Mouse (Mus musculus) gastrocnemius, postnatal 36 days (tissue): ENCODE data around the gene Atxn1. TPM values are rescaled to one million over a fixed set of nuclear protein-coding genes. Genes with fewer than 3 reads are reported as not detected.

Source experiments
- DNase-seq, 2 experiments: peaks; one replicate each; pipeline ENCODE4 v3.0.0; 2022
- intact Hi-C: fragments of 180-260 bp; cut with DNase I; formaldehyde crosslinking; loops from one replicate; pipeline ENCODE4 v1.15.1; 2025
- total RNA-seq, 2 experiments: library from RNA; stranded (reverse); gene quantifications; 2 replicates each; pipeline ENCODE4 v1.2.3; 2021

Gene Atxn1
- total RNA-seq, 2 experiments from 2014 or later, result 33.7 to 39.7 TPM

- intact Hi-C loops, result no loop called here
Observed at GRCm38 (mm10) chr13:45839901-45840300, 124.9 kb downstream of the Atxn1 start.

DNA sequence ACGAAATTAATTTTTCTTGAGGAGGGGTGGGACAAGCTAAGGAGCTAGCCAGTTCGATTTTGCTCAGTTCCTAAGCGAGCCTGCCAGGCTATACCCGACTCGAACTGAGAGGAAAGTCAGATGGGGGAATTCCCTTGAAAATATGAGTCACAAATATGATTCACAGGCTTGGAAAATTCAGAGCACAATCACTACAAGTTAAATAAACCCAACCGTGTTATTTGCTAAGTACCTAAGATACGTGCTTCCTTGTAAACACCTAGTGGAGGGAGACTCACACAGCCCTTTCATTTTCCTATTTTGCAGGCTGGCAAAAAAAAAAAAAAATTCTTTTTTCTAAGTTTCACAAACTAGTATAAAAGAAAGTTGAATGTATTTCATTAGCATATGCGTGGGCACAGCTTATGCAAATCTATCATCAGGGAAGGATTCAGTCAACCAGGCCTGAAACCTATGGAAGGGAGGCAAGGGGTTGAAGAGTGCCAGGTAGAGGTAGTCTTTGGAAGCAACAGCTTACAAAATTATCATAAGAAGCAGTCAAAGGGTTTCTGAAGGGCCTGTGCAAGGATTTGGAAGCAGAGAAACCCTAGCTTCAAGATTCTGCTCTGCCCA, 127.1 kb downstream of the Atxn1 start:
- DNase-seq, result no peak
- intact Hi-C loops, result no loop called here

More at GRCm38 (mm10) chr13:45839901-45840300, 124.9 kb downstream of the Atxn1 start:
- DNase-seq, result no peak

GRCm38 (mm10) chr13:45836377-45837054, 128.3 kb downstream of the Atxn1 start:
- DNase-seq, result no peak
- intact Hi-C loops, result no loop called here

- intact Hi-C loops, result no loop called here
- DNase-seq, result no peak
Observed at GRCm38 (mm10) chr13:45834300-45834699, 130.5 kb downstream of the Atxn1 start.

- DNase-seq, result no peak
- intact Hi-C loops, result no loop called here
Observed at GRCm38 (mm10) chr13:45832695-45833350, 132.0 kb downstream of the Atxn1 start.

DNA sequence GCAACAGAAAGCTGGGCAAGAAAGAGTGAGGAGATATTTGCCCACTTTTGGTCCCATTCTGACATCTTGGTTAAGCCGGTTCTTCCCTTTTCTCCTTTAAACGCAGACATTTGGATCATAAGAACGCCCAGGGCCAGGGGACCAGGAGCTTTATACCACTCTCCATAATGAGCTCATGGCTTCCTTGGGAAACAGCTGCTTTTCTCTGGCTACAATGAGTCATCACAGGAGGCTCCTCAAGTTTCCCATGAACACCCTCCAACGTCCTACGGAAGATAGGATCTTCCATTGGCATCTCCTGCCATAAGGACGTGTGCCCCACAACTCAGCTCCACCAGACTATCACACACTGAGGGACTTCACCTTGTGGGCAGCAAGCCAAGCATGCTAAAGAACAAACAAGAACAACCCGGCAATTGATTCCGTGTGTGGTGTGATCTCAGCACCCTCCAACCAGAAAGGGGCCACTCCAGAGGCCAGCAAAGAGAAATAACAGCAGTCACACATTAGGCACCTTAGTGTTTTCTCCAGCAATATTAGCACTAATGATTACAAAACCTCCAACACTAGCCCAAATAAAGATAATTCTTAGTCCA, 135.4 kb downstream of the Atxn1 start:
- DNase-seq, result no peak

GRCm38 (mm10) chr13:45828035-45828434, 136.8 kb downstream of the Atxn1 start:
- DNase-seq, result no peak
- intact Hi-C loops, result no loop called here

More for the DNA sequence above, 135.4 kb downstream of the Atxn1 start:
- intact Hi-C loops, result no loop called here

GRCm38 (mm10) chr13:45827619-45828018, 137.2 kb downstream of the Atxn1 start:
- DNase-seq, result no peak
- intact Hi-C loops, result no loop called here

GRCm38 (mm10) chr13:45827046-45827596, 137.7 kb downstream of the Atxn1 start:
- intact Hi-C loops, result no loop called here
- no peak for DNase-seq

DNA sequence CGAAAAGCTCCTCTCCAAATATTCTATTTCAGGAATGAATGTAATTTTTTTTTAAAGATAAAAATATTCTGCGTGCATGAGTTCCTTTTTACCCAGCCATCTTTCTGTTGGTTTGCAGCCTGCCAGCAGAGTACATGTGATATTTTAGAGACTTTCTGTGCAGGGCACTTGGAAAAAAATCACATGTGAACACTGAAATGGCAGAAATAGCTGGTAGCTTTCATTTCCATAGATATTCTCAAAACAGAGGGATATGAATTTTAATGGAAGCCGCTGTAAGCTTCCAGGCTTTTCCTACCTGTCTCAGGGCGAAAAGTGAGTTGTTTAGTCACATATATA, 142.3 kb downstream of the Atxn1 start:
- no peak for DNase-seq
- intact Hi-C loops, result no loop called here

- intact Hi-C loops, result no loop called here
Observed at GRCm38 (mm10) chr13:45821764-45822490, 142.9 kb downstream of the Atxn1 start.

GRCm38 (mm10) chr13:45820473-45821230, 144.2 kb downstream of the Atxn1 start:
- intact Hi-C loops, result no loop called here
- no peak for DNase-seq

More at GRCm38 (mm10) chr13:45821764-45822490, 142.9 kb downstream of the Atxn1 start:
- DNase-seq, result no peak

GRCm38 (mm10) chr13:45816670-45817069, 148.1 kb downstream of the Atxn1 start:
- intact Hi-C loops, result no loop called here
- DNase-seq, result no peak

DNA sequence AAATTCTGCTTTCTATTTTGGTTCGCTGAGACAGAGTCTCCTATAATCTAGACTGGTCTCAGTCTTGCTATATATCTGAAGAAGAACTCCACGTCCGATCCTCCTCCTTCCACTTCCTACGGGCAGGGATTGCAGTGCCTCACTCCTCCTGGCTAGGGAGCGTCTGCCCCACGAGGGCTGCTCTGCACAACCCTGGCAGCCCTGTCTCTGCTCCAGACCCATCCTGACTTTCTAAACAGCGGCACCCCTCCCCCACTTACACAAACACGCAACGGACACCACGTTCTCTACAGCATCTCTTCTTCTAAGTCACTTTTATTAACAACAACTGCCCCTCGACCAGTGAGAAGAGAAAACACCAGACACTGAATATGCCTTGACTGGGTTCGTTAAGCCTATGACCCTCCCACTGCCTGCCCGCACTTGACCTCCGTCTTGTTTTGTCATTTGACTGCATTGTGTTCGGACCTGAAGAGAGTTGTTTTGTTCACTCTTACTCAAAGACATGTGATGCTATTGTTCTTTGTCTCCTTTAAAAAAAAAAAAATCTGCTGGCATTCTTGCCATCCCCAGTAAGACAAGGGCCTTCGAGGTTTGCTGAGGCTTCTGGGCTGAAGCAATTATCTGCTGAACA, 154.9 kb downstream of the Atxn1 start:
- DNase-seq, result no peak
- intact Hi-C loops, result loop anchor here (5.0 kb wide), 1 partner anchor 157 kb away; the partner anchor contains the start of gene Atxn1

DNA sequence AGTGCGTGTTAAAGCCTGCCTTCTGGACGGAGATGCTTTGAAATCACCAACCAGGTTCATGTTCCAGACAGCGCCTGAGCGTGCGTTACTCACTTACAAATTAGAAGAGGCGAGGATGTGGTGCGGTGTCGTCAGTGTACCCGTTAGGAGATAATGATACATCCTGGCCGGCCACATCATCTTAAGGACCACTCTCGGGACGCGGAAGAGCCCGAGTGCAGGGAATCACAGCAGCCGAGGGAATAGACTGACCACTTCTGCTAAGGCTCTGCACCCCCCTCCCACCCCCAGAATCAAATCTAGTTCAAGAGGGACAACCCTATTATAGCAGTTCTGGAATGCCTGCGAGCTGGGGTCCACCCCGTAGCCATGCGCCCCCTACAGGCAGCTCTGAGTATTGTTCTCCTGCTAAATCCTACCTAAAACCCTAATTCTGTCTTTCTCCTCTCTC, 157.2 kb downstream of the Atxn1 start:
- no peak for DNase-seq
- intact Hi-C loops, result loop anchor here (5.0 kb wide), 1 partner anchor 160 kb away; the partner anchor contains the start of gene Atxn1

DNA sequence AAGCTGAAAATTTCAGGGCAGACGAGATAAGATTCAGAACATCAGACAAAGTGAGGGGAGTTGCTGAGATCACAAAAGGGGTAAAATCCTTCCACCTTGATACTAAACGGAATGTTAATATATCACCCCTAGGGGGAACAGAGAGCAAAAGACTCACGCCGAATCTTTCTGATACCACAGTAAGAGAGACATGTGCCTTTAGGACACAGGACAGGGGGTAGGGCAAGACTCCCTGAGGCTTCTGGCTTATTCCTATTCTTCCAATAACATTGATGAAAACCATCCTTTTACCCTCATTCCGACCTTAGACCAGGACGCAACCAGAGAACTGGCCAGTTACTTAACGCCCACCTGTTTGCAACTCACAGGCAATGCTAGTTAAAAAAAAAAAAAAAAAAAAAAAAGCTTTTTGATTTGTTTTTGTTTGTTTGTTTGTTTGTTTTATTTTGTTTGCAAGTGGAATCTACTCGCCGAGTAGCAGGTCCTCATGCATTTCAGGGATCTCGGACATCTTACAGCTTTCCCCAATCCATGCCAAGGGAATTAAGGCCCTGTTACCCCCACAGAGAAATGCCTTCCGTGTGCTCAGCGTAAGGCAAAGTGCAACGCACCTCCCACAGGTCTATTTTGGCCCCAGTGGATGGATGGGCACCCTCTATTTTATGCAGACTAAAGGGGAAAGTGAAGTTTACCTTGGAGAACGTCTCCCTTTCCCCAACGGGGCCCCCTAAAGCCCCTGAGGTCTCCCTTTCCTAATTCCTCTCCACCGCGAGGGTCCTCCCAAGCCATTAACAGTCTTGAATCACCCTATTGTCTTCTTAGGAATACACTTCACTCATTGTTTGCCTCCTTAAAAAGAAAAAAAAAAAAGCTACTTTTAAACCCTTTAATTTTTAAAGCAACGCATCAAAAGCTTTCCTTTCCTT, 157.9 kb downstream of the Atxn1 start:
- intact Hi-C loops, result loop anchor here (5.0 kb wide), 1 partner anchor 160 kb away; the partner anchor contains the start of gene Atxn1
- no peak for DNase-seq

- intact Hi-C loops, result loop anchor here (5.0 kb wide), 1 partner anchor 161 kb away; the partner anchor contains the start of gene Atxn1
- DNase-seq, result no peak
Observed at GRCm38 (mm10) chr13:45805915-45806599, 158.8 kb downstream of the Atxn1 start.
